Mouse (Mus musculus) frontal cortex, adult (tissue): ENCODE data around the gene Hsdl2.
"Not testable (repeated sequence)": the region's sequence is repeated elsewhere in the genome, so short reads cannot be mapped to it uniquely, and the experiment has no call there.

Experiments used
- ATAC-seq: cut with Nextera tagmentation; 2 replicates; pipeline ENCODE4 v1.9.2; 2017; ENCODE audit warnings: mild to moderate bottlenecking, moderate library complexity, mixed read lengths; ENCODE audit not compliant: low TSS enrichment

Hsdl2 gene

GRCm38 (mm10) chr4:59565571-59566188 is 15.7 kb upstream of the Hsdl2 start:
- no peak for ATAC-seq

GRCm38 (mm10) chr4:59567576-59568260 is 13.6 kb upstream of the Hsdl2 start:
- ATAC-seq = no peak

- peak; percentile 89 for ATAC-seq
Observed at GRCm38 (mm10) chr4:59569538-59569937, 11.8 kb upstream of the Hsdl2 start.

GRCm38 (mm10) chr4:59570519-59570918 is 10.8 kb upstream of the Hsdl2 start:
- ATAC-seq = not testable (repeated sequence)

- ATAC-seq = no peak
Observed at GRCm38 (mm10) chr4:59572521-59573118, 8.7 kb upstream of the Hsdl2 start.

- no peak for ATAC-seq
Observed at GRCm38 (mm10) chr4:59575184-59575958, 6.0 kb upstream of the Hsdl2 start.

- peak; percentile 53 for ATAC-seq
Observed at GRCm38 (mm10) chr4:59580495-59581281, 675 bp upstream of the Hsdl2 start.

- ATAC-seq = no peak
Observed at GRCm38 (mm10) chr4:59582186-59582585, 823 bp downstream of the Hsdl2 start.

- no peak for ATAC-seq
Observed at GRCm38 (mm10) chr4:59585097-59585496, 3.7 kb downstream of the Hsdl2 start.

GRCm38 (mm10) chr4:59587215-59587871 is 6.0 kb downstream of the Hsdl2 start:
- ATAC-seq = no peak

- ATAC-seq = no peak
Observed at GRCm38 (mm10) chr4:59587872-59588226, 6.5 kb downstream of the Hsdl2 start.

- ATAC-seq = no peak
Observed at GRCm38 (mm10) chr4:59594614-59595013, 13.3 kb downstream of the Hsdl2 start.

GRCm38 (mm10) chr4:59596556-59596955 is 15.2 kb downstream of the Hsdl2 start:
- no peak for ATAC-seq

GRCm38 (mm10) chr4:59602704-59603103 is 21.3 kb downstream of the Hsdl2 start:
- no peak for ATAC-seq

- ATAC-seq = no peak
Observed at GRCm38 (mm10) chr4:59604892-59605291, 23.5 kb downstream of the Hsdl2 start.

GRCm38 (mm10) chr4:59605501-59605900 is 24.1 kb downstream of the Hsdl2 start:
- no peak for ATAC-seq

- ATAC-seq = no peak
Observed at GRCm38 (mm10) chr4:59610411-59610810, 29.0 kb downstream of the Hsdl2 start.

GRCm38 (mm10) chr4:59614986-59615385 is 33.6 kb downstream of the Hsdl2 start:
- 0 out of 2 replicates have a peak, but pooled peaks have one; percentile 41 for ATAC-seq

GRCm38 (mm10) chr4:59619611-59620245 is 38.4 kb downstream of the Hsdl2 start:
- no peak for ATAC-seq

GRCm38 (mm10) chr4:59625676-59625997 is 44.3 kb downstream of the Hsdl2 start:
- ATAC-seq = no peak
